Mouse (Mus musculus): ENCODE results near the gene Vstm2b. TPM values are rescaled to one million over a fixed set of nuclear protein-coding genes. Genes with fewer than 3 reads are reported as not detected.
A peak's percentile ranks its signal among the peaks of the same experiment; 100 is the strongest.

The Vstm2b gene
- polyA plus RNA-seq (2014; fragmentation: Nextera tagmentation; extraction: Ambion mirVana), result 1.9 and 2.4 TPM in 2 replicates

- WGBS, result 2% methylated on average over 22 of the region's 35 CpGs
- H3K4me2 ChIP-seq (replicated peaks; ENCODE audit: low read depth, low read length), result peak within 1 kb of the TSS; percentile 93
- peak within 1 kb of the TSS; percentile 44 for H3K4me3 ChIP-seq (ENCODE audit: low read depth, low read length)
- H3K9me3 ChIP-seq (ENCODE audit: control insufficient read depth, low read depth, low read length), result no peaks in the 10 kb centered on the region
- H3K9ac ChIP-seq (replicated peaks; ENCODE audit: low read depth, low read length), result 0 out of 2 replicates have a peak within 1 kb of the TSS, but pooled peaks have one; percentile 21
- no peaks in the 10 kb centered on the region for H3K36me3 ChIP-seq (ENCODE audit: control insufficient read depth, insufficient read depth, low read length)
- no peaks in the 10 kb centered on the region for H3K4me1 ChIP-seq (ENCODE audit: control insufficient read depth, insufficient read depth, low read length)
- H3K27me3 ChIP-seq (ENCODE audit: control insufficient read depth, insufficient read depth, low read length), result peaks cover 35% of the 10 kb centered on the region
- no peak within 1 kb of the TSS for H3K27ac ChIP-seq (ENCODE audit: low read length)
- ATAC-seq (ENCODE audit: insufficient number of reproducible peaks, insufficient read depth, low FRiP score, low read depth), result 0 out of 2 replicates have a peak, but pooled peaks have one; percentile 3
Measured at GRCm38 (mm10) chr7:40898096-40898710, at the start of gene Vstm2b. Gene Vstm2b (plus strand): TSS chr7:40898328.

GRCm38 (mm10) chr7:40856088-40856625 lies 42.0 kb upstream of the Vstm2b start:
- Histone ChIP-seq H3K36me3 (ENCODE audit: control insufficient read depth, insufficient read depth, low read length) (no peaks in the 10 kb centered on the region), H3K4me2 (replicated peaks; ENCODE audit: low read depth, low read length) (no peak overlapping the region), H3K4me1 (ENCODE audit: control insufficient read depth, insufficient read depth, low read length) (no peaks in the 10 kb centered on the region), H3K4me3 (ENCODE audit: low read depth, low read length) (no peak overlapping the region), H3K27me3 (ENCODE audit: control insufficient read depth, insufficient read depth, low read length) (no peaks in the 10 kb centered on the region), H3K27ac (ENCODE audit: low read length) (no peak overlapping the region), H3K9me3 (ENCODE audit: control insufficient read depth, low read depth, low read length) (no peaks in the 10 kb centered on the region), H3K9ac (replicated peaks; ENCODE audit: low read depth, low read length) (no peak overlapping the region)
- ATAC-seq (ENCODE audit: insufficient number of reproducible peaks, insufficient read depth, low FRiP score, low read depth), result peak; percentile 83
- WGBS, result 67% methylated on average over 7 of the region's 7 CpGs

DNA sequence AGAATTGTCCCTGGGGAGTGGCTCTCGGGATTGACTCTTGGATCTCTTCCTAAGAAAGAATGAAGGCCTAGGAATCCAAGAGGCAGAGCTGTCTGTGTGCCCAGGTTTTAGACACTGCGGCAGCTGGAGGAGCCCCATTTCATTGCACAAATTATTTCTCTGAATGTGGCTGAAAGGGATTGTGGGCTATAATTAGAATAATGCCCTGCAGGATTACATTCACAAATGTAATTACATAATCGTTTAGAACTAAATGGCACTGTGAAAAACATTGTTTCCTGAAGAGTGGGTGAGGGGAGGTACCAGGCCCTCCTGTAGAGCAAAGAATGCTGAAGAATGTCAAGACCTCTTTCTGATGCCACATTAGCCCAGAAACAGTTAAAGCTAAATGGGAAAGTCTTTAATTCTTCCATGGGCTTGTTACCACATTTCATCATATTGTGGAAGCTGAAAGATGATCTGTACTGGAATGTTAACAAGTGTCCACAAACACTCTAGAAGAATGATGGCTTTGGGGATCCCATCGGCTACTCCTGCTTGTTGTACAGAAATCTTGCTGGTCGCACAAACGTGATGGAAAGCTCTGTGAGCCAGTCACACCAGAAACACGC lies 24.6 kb upstream of the Vstm2b start:
- H3K4me3 ChIP-seq (ENCODE audit: low read depth, low read length), result no peak overlapping the region
- H3K27ac ChIP-seq (ENCODE audit: low read length), result no peak overlapping the region
- ATAC-seq (ENCODE audit: insufficient number of reproducible peaks, insufficient read depth, low FRiP score, low read depth), result no peak
- H3K9me3 ChIP-seq (ENCODE audit: control insufficient read depth, low read depth, low read length), result no peaks in the 10 kb centered on the region
- H3K9ac ChIP-seq (replicated peaks; ENCODE audit: low read depth, low read length), result no peak overlapping the region
- WGBS, result 55% methylated on average over 7 of the region's 7 CpGs
- H3K4me1 ChIP-seq (ENCODE audit: control insufficient read depth, insufficient read depth, low read length), result no peaks in the 10 kb centered on the region
- H3K36me3 ChIP-seq (ENCODE audit: control insufficient read depth, insufficient read depth, low read length), result no peaks in the 10 kb centered on the region
- H3K4me2 ChIP-seq (replicated peaks; ENCODE audit: low read depth, low read length), result no peak overlapping the region
- H3K27me3 ChIP-seq (ENCODE audit: control insufficient read depth, insufficient read depth, low read length), result no peaks in the 10 kb centered on the region

DNA sequence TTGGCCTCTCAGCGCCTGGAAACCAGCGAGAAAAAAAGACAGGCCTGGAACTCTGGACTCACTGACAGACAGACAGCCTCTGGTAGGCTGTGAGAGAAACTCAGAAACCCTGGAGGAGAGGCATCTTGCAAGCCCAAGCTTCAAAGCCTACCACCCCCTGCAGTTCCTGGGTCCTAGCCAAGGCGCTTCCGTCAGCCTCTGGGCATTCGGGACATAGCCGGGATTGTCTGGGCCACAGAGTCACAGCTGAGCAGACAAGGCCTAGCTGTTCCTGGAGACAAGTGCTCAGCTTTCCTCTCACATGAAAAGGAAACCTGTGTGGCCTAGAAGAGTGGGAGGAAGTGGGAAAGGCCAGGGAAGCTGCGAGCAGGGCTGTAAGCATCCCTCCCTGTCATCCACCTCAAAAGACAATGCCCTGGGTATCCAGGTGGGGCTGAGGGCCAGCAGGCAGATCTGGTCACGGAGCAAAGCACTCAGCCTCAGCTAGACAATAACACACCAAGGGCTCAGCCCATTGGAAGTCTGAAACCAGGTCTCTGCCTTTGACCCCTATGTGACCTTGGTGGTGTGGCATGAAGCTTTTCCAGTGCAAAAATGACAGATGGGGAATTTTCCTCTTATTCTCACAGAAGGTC lies 13.2 kb upstream of the Vstm2b start:
- no peak overlapping the region for H3K4me2 ChIP-seq (replicated peaks; ENCODE audit: low read depth, low read length)
- peak; percentile 53; the same call in 1 of the 2 replicates for ATAC-seq (ENCODE audit: insufficient number of reproducible peaks, insufficient read depth, low FRiP score, low read depth)
- no peak overlapping the region for H3K27ac ChIP-seq (ENCODE audit: low read length)
- no peak overlapping the region for H3K4me3 ChIP-seq (ENCODE audit: low read depth, low read length)
- H3K4me1 ChIP-seq (ENCODE audit: control insufficient read depth, insufficient read depth, low read length), result no peaks in the 10 kb centered on the region
- H3K36me3 ChIP-seq (ENCODE audit: control insufficient read depth, insufficient read depth, low read length), result no peaks in the 10 kb centered on the region
- no peak overlapping the region for H3K9ac ChIP-seq (replicated peaks; ENCODE audit: low read depth, low read length)
- H3K27me3 ChIP-seq (ENCODE audit: control insufficient read depth, insufficient read depth, low read length), result no peaks in the 10 kb centered on the region
- no peaks in the 10 kb centered on the region for H3K9me3 ChIP-seq (ENCODE audit: control insufficient read depth, low read depth, low read length)
- 73% methylated on average over 8 of the region's 8 CpGs for WGBS

- Histone ChIP-seq H3K4me2 (replicated peaks; ENCODE audit: low read depth, low read length) (no peak overlapping the region), H3K27ac (ENCODE audit: low read length) (no peak overlapping the region), H3K27me3 (ENCODE audit: control insufficient read depth, insufficient read depth, low read length) (no peaks in the 10 kb centered on the region), H3K4me1 (ENCODE audit: control insufficient read depth, insufficient read depth, low read length) (no peaks in the 10 kb centered on the region), H3K9ac (replicated peaks; ENCODE audit: low read depth, low read length) (no peak overlapping the region), H3K4me3 (ENCODE audit: low read depth, low read length) (no peak overlapping the region), H3K9me3 (ENCODE audit: control insufficient read depth, low read depth, low read length) (no peaks in the 10 kb centered on the region), H3K36me3 (ENCODE audit: control insufficient read depth, insufficient read depth, low read length) (no peaks in the 10 kb centered on the region)
- no peak for ATAC-seq (ENCODE audit: insufficient number of reproducible peaks, insufficient read depth, low FRiP score, low read depth)
- 72% methylated on average over 3 of the region's 3 CpGs for WGBS
Measured at GRCm38 (mm10) chr7:40888358-40888757, 9.8 kb upstream of the Vstm2b start.

- WGBS, result 58% methylated on average over 4 of the region's 4 CpGs
- ATAC-seq (ENCODE audit: insufficient number of reproducible peaks, insufficient read depth, low FRiP score, low read depth), result no peak
- Histone ChIP-seq H3K27me3 (ENCODE audit: control insufficient read depth, insufficient read depth, low read length) (peaks cover 27% of the 10 kb centered on the region), H3K9me3 (ENCODE audit: control insufficient read depth, low read depth, low read length) (no peaks in the 10 kb centered on the region), H3K4me2 (replicated peaks; ENCODE audit: low read depth, low read length) (no peak overlapping the region), H3K27ac (ENCODE audit: low read length) (no peak overlapping the region), H3K4me3 (ENCODE audit: low read depth, low read length) (no peak overlapping the region), H3K4me1 (ENCODE audit: control insufficient read depth, insufficient read depth, low read length) (no peaks in the 10 kb centered on the region), H3K9ac (replicated peaks; ENCODE audit: low read depth, low read length) (no peak overlapping the region), H3K36me3 (ENCODE audit: control insufficient read depth, insufficient read depth, low read length) (no peaks in the 10 kb centered on the region)
Measured at GRCm38 (mm10) chr7:40896964-40897363, 1.2 kb upstream of the Vstm2b start.

DNA sequence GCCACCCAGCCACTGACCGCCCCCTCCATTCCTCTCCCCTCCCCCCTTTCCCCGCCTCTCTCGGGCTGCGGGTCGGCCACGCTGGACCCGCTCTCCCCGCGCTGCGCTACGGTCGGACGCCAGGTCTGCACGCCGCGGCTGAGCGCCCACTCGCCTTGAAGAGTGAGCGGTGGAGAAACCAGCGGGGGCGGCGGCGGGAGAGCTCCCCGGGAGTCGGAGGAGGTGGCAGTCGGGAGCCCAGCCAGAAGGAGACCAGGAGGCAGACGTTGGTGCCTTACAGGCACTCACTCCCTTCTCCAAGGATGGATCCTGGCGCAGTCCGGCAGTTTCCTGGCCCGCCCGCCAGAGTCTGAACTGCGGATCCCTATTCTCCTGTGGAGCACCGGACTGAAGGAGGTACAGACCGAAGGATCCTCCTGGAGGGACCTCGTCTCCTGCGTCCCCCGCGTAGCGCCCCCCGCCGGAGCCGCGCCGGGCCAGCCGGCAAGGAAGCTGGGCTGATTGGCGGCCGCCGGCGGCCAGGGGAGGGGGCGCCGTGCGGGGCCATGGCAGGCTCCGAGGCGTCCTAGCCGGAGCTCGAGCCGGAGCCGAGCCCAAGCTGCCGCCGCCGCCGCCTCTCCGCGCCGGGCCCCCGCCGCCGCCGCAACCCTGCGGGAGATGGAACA lies 715 bp downstream of the Vstm2b start:
- Histone ChIP-seq H3K4me2 (replicated peaks; ENCODE audit: low read depth, low read length) (peak overlapping the region; percentile 93), H3K9me3 (ENCODE audit: control insufficient read depth, low read depth, low read length) (no peaks in the 10 kb centered on the region), H3K27ac (ENCODE audit: low read length) (no peak overlapping the region), H3K27me3 (ENCODE audit: control insufficient read depth, insufficient read depth, low read length) (peaks cover 35% of the 10 kb centered on the region), H3K36me3 (ENCODE audit: control insufficient read depth, insufficient read depth, low read length) (no peaks in the 10 kb centered on the region), H3K9ac (replicated peaks; ENCODE audit: low read depth, low read length) (0 out of 2 replicates have a peak overlapping the region, but pooled peaks have one; percentile 21), H3K4me1 (ENCODE audit: control insufficient read depth, insufficient read depth, low read length) (no peaks in the 10 kb centered on the region), H3K4me3 (ENCODE audit: low read depth, low read length) (peak overlapping the region; percentile 44)
- under 1% methylated on average over 61 of the region's 70 CpGs for WGBS
- ATAC-seq (ENCODE audit: insufficient number of reproducible peaks, insufficient read depth, low FRiP score, low read depth), result peak; percentile 44
